Mouse (Mus musculus) spleen, adult 2 months (tissue): ENCODE measurements at regions not wholly inside any gene's neighbourhood (a gene's known extent, or its start where the extent isn't known, plus 50 kb on each side); places are given as distances from the start of the nearest gene placed in this dataset.

Experiments
- CTCF ChIP-seq: fragments of 200-500 bp; IDR thresholded peaks from 2 replicates; pipeline ENCODE4 v1.5.1; 2011; ENCODE audit warnings: mild to moderate bottlenecking, inconsistent platforms; ENCODE audit not compliant: insufficient read depth, insufficient read length, insufficient replicate concordance; ENCODE audit errors: extremely low read depth
- POLR2A ChIP-seq: fragments of 200-500 bp; IDR thresholded peaks from 2 replicates; pipeline ENCODE4 v1.6.1; 2011; ENCODE audit warnings: low read depth, low read length, inconsistent platforms

DNA sequence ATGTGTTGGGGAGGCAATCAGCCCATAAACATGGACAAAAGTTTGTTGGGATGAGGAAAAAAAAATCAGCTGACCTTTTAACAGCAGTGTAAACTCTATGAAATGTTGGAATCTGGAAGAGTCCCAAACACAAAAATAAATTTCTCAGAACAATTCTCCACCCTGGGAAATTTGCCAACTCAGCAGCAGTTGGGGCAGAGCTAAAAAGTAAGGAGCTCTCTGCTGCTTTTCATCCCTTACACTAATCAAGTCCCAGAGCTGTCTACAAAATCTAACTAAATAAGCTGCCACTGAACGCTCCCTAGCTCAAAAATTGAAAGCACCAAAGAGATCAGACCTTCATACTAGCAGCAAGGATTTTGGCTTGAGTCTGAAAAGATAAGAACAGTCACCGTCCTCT, 176.6 kb upstream of the Egflam start:
- TF ChIP-seq CTCF = no peak
- TF ChIP-seq POLR2A = no peak
